Mouse (Mus musculus): ENCODE data around the gene P2rx7. TPM values are rescaled to one million over a fixed set of nuclear protein-coding genes. Genes with fewer than 3 reads are reported as not detected.

P2rx7 gene
- total RNA-seq, 1 experiment = 10.5 TPM

- Histone ChIP-seq H3K9me3 (ENCODE audit: control insufficient read depth, insufficient read depth, low read depth, low read length) (no peaks in the 10 kb centered on the region), H3K9ac (ENCODE audit: insufficient read depth, low read depth, low read length, poor library complexity, severe bottlenecking) (no peak overlapping the region), H3K36me3 (ENCODE audit: control insufficient read depth, insufficient read depth, low read length, poor library complexity, severe bottlenecking) (no peaks in the 10 kb centered on the region), H3K27ac (ENCODE audit: insufficient read depth, low read depth, low read length, poor library complexity, severe bottlenecking) (no peak overlapping the region), H3K4me1 (ENCODE audit: control insufficient read depth in 2 of 2, insufficient read depth in 2 of 2, low read length in 2 of 2, poor library complexity in 1 of 2) (peaks cover 2 to 3% of the 10 kb centered on the region in 2 experiments; a peak in 1 of 4 replicates), H3K4me3 (ENCODE audit: insufficient read depth in 1 of 2, low read depth in 1 of 2, low read length in 2 of 2, poor library complexity in 1 of 2, severe bottlenecking in 1 of 2) (no peak overlapping the region)
- in situ Hi-C loops (cut with MboI; ENCODE audit: low sequenced_read_pairs in 2 of 2, unreplicated experiment in 2 of 2) = no loop called here
- TF ChIP-seq HCFC1 (IDR thresholded peaks at IDR 0.05; ENCODE audit: borderline replicate concordance, insufficient read depth, low read length) (no peak), ZNF384 (IDR thresholded peaks at IDR 0.05; ENCODE audit: low read depth, low read length) (no peak), ZC3H11A (IDR thresholded peaks at IDR 0.05; ENCODE audit: borderline replicate concordance, low read depth, low read length) (no peak), MAFK (IDR thresholded peaks at IDR 0.05; ENCODE audit: insufficient read depth, low read depth, low read length) (no peak), CHD2 (IDR thresholded peaks at IDR 0.05; ENCODE audit: low read depth, low read length) (no peak)
- DNase-seq (ENCODE audit: low read depth, low spot score) = no peak
Measured at GRCm38 (mm10) chr5:122702156-122702555, 58.4 kb downstream of the P2rx7 start.

- no peak for DNase-seq (ENCODE audit: low read depth, low spot score)
- H3K9me3 ChIP-seq (ENCODE audit: control insufficient read depth, insufficient read depth, low read depth, low read length) = no peaks in the 10 kb centered on the region
- peaks cover 2 to 3% of the 10 kb centered on the region in 2 experiments; a peak in 1 of 4 replicates for H3K4me1 ChIP-seq (ENCODE audit: control insufficient read depth in 2 of 2, insufficient read depth in 2 of 2, low read length in 2 of 2, poor library complexity in 1 of 2)
- H3K27ac ChIP-seq (ENCODE audit: insufficient read depth, low read depth, low read length, poor library complexity, severe bottlenecking) = no peak overlapping the region
- H3K36me3 ChIP-seq (ENCODE audit: control insufficient read depth, insufficient read depth, low read length, poor library complexity, severe bottlenecking) = no peaks in the 10 kb centered on the region
- H3K9ac ChIP-seq (ENCODE audit: insufficient read depth, low read depth, low read length, poor library complexity, severe bottlenecking) = no peak overlapping the region
- no peak for TF ChIP-seq ZC3H11A (IDR thresholded peaks at IDR 0.05; ENCODE audit: borderline replicate concordance, low read depth, low read length)
- TF ChIP-seq CHD2 (IDR thresholded peaks at IDR 0.05; ENCODE audit: low read depth, low read length) = no peak
- no peak for TF ChIP-seq MAFK (IDR thresholded peaks at IDR 0.05; ENCODE audit: insufficient read depth, low read depth, low read length)
- TF ChIP-seq ZNF384 (IDR thresholded peaks at IDR 0.05; ENCODE audit: low read depth, low read length) = no peak
- TF ChIP-seq HCFC1 (IDR thresholded peaks at IDR 0.05; ENCODE audit: borderline replicate concordance, insufficient read depth, low read length) = no peak
- in situ Hi-C loops (cut with MboI; ENCODE audit: low sequenced_read_pairs in 2 of 2, unreplicated experiment in 2 of 2) = no loop called here
- no peak overlapping the region for H3K4me3 ChIP-seq (ENCODE audit: insufficient read depth in 1 of 2, low read depth in 1 of 2, low read length in 2 of 2, poor library complexity in 1 of 2, severe bottlenecking in 1 of 2)
Measured at GRCm38 (mm10) chr5:122703574-122703973, 59.9 kb downstream of the P2rx7 start.

- Histone ChIP-seq H3K27ac (ENCODE audit: insufficient read depth, low read depth, low read length, poor library complexity, severe bottlenecking) (no peak overlapping the region), H3K4me1 (ENCODE audit: control insufficient read depth in 2 of 2, insufficient read depth in 2 of 2, low read length in 2 of 2, poor library complexity in 1 of 2) (no peaks in the 10 kb centered on the region; a peak in 1 of 4 replicates), H3K9me3 (ENCODE audit: control insufficient read depth, insufficient read depth, low read depth, low read length) (no peaks in the 10 kb centered on the region), H3K9ac (ENCODE audit: insufficient read depth, low read depth, low read length, poor library complexity, severe bottlenecking) (no peak overlapping the region), H3K36me3 (ENCODE audit: control insufficient read depth, insufficient read depth, low read length, poor library complexity, severe bottlenecking) (no peaks in the 10 kb centered on the region), H3K4me3 (ENCODE audit: insufficient read depth in 1 of 2, low read depth in 1 of 2, low read length in 2 of 2, poor library complexity in 1 of 2, severe bottlenecking in 1 of 2) (no peak overlapping the region)
- TF ChIP-seq HCFC1 (IDR thresholded peaks at IDR 0.05; ENCODE audit: borderline replicate concordance, insufficient read depth, low read length) (no peak), MAFK (IDR thresholded peaks at IDR 0.05; ENCODE audit: insufficient read depth, low read depth, low read length) (no peak), ZNF384 (IDR thresholded peaks at IDR 0.05; ENCODE audit: low read depth, low read length) (no peak), CHD2 (IDR thresholded peaks at IDR 0.05; ENCODE audit: low read depth, low read length) (no peak), ZC3H11A (IDR thresholded peaks at IDR 0.05; ENCODE audit: borderline replicate concordance, low read depth, low read length) (no peak)
- DNase-seq (ENCODE audit: low read depth, low spot score) = no peak
- in situ Hi-C loops (cut with MboI; ENCODE audit: low sequenced_read_pairs in 2 of 2, unreplicated experiment in 2 of 2) = no loop called here
Measured at GRCm38 (mm10) chr5:122704571-122704970, 60.9 kb downstream of the P2rx7 start.

- H3K36me3 ChIP-seq (ENCODE audit: control insufficient read depth, insufficient read depth, low read length, poor library complexity, severe bottlenecking) = no peaks in the 10 kb centered on the region
- H3K4me3 ChIP-seq (ENCODE audit: insufficient read depth in 1 of 2, low read depth in 1 of 2, low read length in 2 of 2, poor library complexity in 1 of 2, severe bottlenecking in 1 of 2) = no peak overlapping the region
- TF ChIP-seq HCFC1 (IDR thresholded peaks at IDR 0.05; ENCODE audit: borderline replicate concordance, insufficient read depth, low read length) (no peak), ZC3H11A (IDR thresholded peaks at IDR 0.05; ENCODE audit: borderline replicate concordance, low read depth, low read length) (no peak), ZNF384 (IDR thresholded peaks at IDR 0.05; ENCODE audit: low read depth, low read length) (no peak), MAFK (IDR thresholded peaks at IDR 0.05; ENCODE audit: insufficient read depth, low read depth, low read length) (no peak), CHD2 (IDR thresholded peaks at IDR 0.05; ENCODE audit: low read depth, low read length) (no peak)
- no peak overlapping the region for H3K9ac ChIP-seq (ENCODE audit: insufficient read depth, low read depth, low read length, poor library complexity, severe bottlenecking)
- H3K9me3 ChIP-seq (ENCODE audit: control insufficient read depth, insufficient read depth, low read depth, low read length) = no peaks in the 10 kb centered on the region
- in situ Hi-C loops (cut with MboI; ENCODE audit: low sequenced_read_pairs in 2 of 2, unreplicated experiment in 2 of 2) = no loop called here
- no peak overlapping the region for H3K27ac ChIP-seq (ENCODE audit: insufficient read depth, low read depth, low read length, poor library complexity, severe bottlenecking)
- H3K4me1 ChIP-seq (ENCODE audit: control insufficient read depth in 2 of 2, insufficient read depth in 2 of 2, low read length in 2 of 2, poor library complexity in 1 of 2) = no peaks in the 10 kb centered on the region; a peak in 1 of 4 replicates
- no peak for DNase-seq (ENCODE audit: low read depth, low spot score)
Measured at GRCm38 (mm10) chr5:122705174-122705573, 61.5 kb downstream of the P2rx7 start.

- no peaks in the 10 kb centered on the region for H3K36me3 ChIP-seq (ENCODE audit: control insufficient read depth, insufficient read depth, low read length, poor library complexity, severe bottlenecking)
- H3K27ac ChIP-seq (ENCODE audit: insufficient read depth, low read depth, low read length, poor library complexity, severe bottlenecking) = no peak overlapping the region
- peak overlapping the region; percentile 80 for H3K9ac ChIP-seq (ENCODE audit: insufficient read depth, low read depth, low read length, poor library complexity, severe bottlenecking)
- no peak for TF ChIP-seq HCFC1 (IDR thresholded peaks at IDR 0.05; ENCODE audit: borderline replicate concordance, insufficient read depth, low read length)
- TF ChIP-seq ZC3H11A (IDR thresholded peaks at IDR 0.05; ENCODE audit: borderline replicate concordance, low read depth, low read length) = no peak
- no peak for TF ChIP-seq MAFK (IDR thresholded peaks at IDR 0.05; ENCODE audit: insufficient read depth, low read depth, low read length)
- H3K4me3 ChIP-seq (ENCODE audit: insufficient read depth in 1 of 2, low read depth in 1 of 2, low read length in 2 of 2, poor library complexity in 1 of 2, severe bottlenecking in 1 of 2) = peak overlapping the region; percentile 79
- H3K4me1 ChIP-seq (ENCODE audit: control insufficient read depth in 2 of 2, insufficient read depth in 2 of 2, low read length in 2 of 2, poor library complexity in 1 of 2) = no peaks in the 10 kb centered on the region; a peak in 1 of 4 replicates
- no peaks in the 10 kb centered on the region for H3K9me3 ChIP-seq (ENCODE audit: control insufficient read depth, insufficient read depth, low read depth, low read length)
- DNase-seq (ENCODE audit: low read depth, low spot score) = no peak
- in situ Hi-C loops (cut with MboI; ENCODE audit: low sequenced_read_pairs in 2 of 2, unreplicated experiment in 2 of 2) = no loop called here
Measured at GRCm38 (mm10) chr5:122706917-122707275, 63.2 kb downstream of the P2rx7 start.
